Mouse (Mus musculus): ENCODE data around the gene Mrm3.

DNA sequence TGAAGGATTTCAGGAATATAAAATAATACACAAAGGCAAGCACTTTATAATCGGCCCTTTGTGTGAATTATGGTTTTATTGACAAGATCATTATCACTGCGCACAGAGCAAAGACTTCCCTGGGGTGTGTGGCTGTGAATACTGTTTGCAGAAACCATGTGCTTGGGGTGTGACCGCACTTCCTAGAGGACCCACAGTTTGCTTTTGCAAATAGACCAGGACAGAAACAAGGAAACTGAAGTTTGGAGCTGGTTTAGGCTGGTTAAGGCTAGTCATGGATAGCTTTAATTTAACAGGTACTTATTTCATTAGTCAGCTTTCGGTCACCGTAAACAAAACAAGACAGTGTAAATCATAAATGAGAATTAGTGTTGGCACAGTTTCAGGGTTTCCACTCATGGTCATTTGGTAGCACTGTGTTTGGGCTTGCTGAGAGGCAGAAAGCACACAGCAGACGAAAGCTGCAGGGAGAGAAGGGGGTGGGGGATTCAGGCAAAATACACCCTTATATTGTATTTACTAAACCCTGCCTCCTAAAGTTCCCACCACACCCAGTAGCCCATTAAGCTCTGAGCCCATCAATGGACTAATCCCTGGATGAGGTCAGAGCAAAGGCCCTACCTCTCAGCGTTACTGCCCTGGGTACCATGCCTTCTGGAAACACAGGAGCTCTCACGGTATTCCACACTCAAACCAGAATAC lies 47.1 kb upstream of the Mrm3 start:
- no peak for TF ChIP-seq CTCF (conservative IDR thresholded peaks at IDR 0.05; ENCODE audit: insufficient read depth, insufficient read length, low read depth, low read length)
- no peak for TF ChIP-seq POLR2A (IDR thresholded peaks at IDR 0.05; ENCODE audit: low read depth, low read length)
